Mouse (Mus musculus) MEL (cell line): ENCODE results near the gene Kcnj6. TPM values are rescaled to one million over a fixed set of nuclear protein-coding genes. Genes with fewer than 3 reads are reported as not detected.

Experiments
- DNase-seq: peaks from one replicate; pipeline ENCODE4 v3.0.0; 2011; ENCODE audit warnings: low read depth, low spot score
- H3K27ac ChIP-seq: 2 replicates; pipeline ENCODE4 v1.5.1; 2012; ENCODE audit warnings: low read depth, mild to moderate bottlenecking, control low read depth, low read length, moderate library complexity; ENCODE audit not compliant: control insufficient read depth
- H3K27me3 ChIP-seq, 2 experiments: fragments of 150-350 bp in 1 of 2; sonication (generic) in 1 of 2; 2 replicates each; pipeline ENCODE4 v1.6.1; 2012; ENCODE audit warnings: low read length in 2 of 2, mild to moderate bottlenecking in 2 of 2, improper control_type of control experiment in 1 of 2, moderate library complexity in 1 of 2; ENCODE audit not compliant: insufficient read depth in 2 of 2, control insufficient read depth in 1 of 2
- H3K36me3 ChIP-seq, 2 experiments: 2 replicates each; pipeline ENCODE4 v1.6.1; 2012 to 2014; ENCODE audit warnings: low read length in 2 of 2, improper control_type of control experiment in 1 of 2, inconsistent platforms in 1 of 2, mild to moderate bottlenecking in 1 of 2; ENCODE audit not compliant: insufficient read depth in 2 of 2, control insufficient read depth in 1 of 2
- H3K4me1 ChIP-seq, 2 experiments: fragments of 150-350 bp in 1 of 2; sonication (generic) in 1 of 2; 2 replicates each; pipeline ENCODE4 v1.6.1; 2012; ENCODE audit warnings: low read length in 2 of 2, improper control_type of control experiment in 1 of 2, mild to moderate bottlenecking in 1 of 2; ENCODE audit not compliant: insufficient read depth in 2 of 2, control insufficient read depth in 1 of 2
- H3K4me3 ChIP-seq, 2 experiments: fragments of 150-350 bp in 1 of 2; sonication (generic) in 1 of 2; 2 replicates each; pipeline ENCODE4 v1.5.1; 2012; ENCODE audit warnings: low read depth in 2 of 2, low read length in 2 of 2, mild to moderate bottlenecking in 2 of 2, moderate library complexity in 2 of 2, control low read depth in 1 of 2, improper control_type of control experiment in 1 of 2; ENCODE audit not compliant: control insufficient read depth in 1 of 2, insufficient read depth in 1 of 2
- H3K79me2 ChIP-seq: 2 replicates; pipeline ENCODE4 v1.6.1; 2012; ENCODE audit warnings: mild to moderate bottlenecking, low read length, moderate library complexity; ENCODE audit not compliant: control insufficient read depth, poor library complexity, insufficient read depth
- H3K9ac ChIP-seq: 2 replicates; pipeline ENCODE4 v1.6.1; 2012; ENCODE audit warnings: low read depth, mild to moderate bottlenecking, control low read depth, low read length, moderate library complexity; ENCODE audit not compliant: control insufficient read depth, poor library complexity, severe bottlenecking
- H3K9me3 ChIP-seq: fragments of 150-350 bp; sonication (generic); replicated peaks from 2 replicates; pipeline ENCODE4 v1.6.1; 2012; ENCODE audit warnings: mild to moderate bottlenecking, low read length, improper control_type of control experiment, moderate library complexity; ENCODE audit not compliant: insufficient read depth
- BHLHE40 ChIP-seq: IDR thresholded peaks from 2 replicates; pipeline ENCODE4 v1.6.1; 2012; ENCODE audit warnings: low read depth, mild to moderate bottlenecking, inconsistent platforms, low read length, improper control_type of control experiment, borderline replicate concordance
- ELF1 ChIP-seq: IDR thresholded peaks from 2 replicates; pipeline ENCODE4 v1.6.1; 2014; ENCODE audit warnings: low read depth, mild to moderate bottlenecking, inconsistent platforms, low read length, improper control_type of control experiment, moderate library complexity
- EP300 ChIP-seq, 2 experiments: IDR thresholded peaks; 2 replicates each; pipeline ENCODE4 v1.6.1; 2011; ENCODE audit warnings: improper control_type of control experiment in 2 of 2, low read length in 2 of 2, low read depth in 1 of 2, mild to moderate bottlenecking in 1 of 2
- ETS1 ChIP-seq: IDR thresholded peaks from 2 replicates; pipeline ENCODE4 v1.6.1; 2012; ENCODE audit warnings: low read depth, mild to moderate bottlenecking, inconsistent platforms, low read length, improper control_type of control experiment, moderate library complexity
- HCFC1 ChIP-seq: IDR thresholded peaks from 2 replicates; pipeline ENCODE4 v1.6.1; 2012; ENCODE audit warnings: low read depth, mild to moderate bottlenecking, inconsistent platforms, low read length, improper control_type of control experiment, moderate library complexity
- JUND ChIP-seq: IDR thresholded peaks from 2 replicates; pipeline ENCODE4 v1.6.1; 2011; ENCODE audit warnings: low read depth, mild to moderate bottlenecking, improper control_type of control experiment, low read length
- MAFK ChIP-seq: IDR thresholded peaks from 2 replicates; pipeline ENCODE4 v1.6.1; 2011; ENCODE audit warnings: low read depth, mild to moderate bottlenecking, low read length, improper control_type of control experiment, borderline replicate concordance
- MAX ChIP-seq: IDR thresholded peaks from 2 replicates; pipeline ENCODE4 v1.6.1; 2011; ENCODE audit warnings: low read length, improper control_type of control experiment
- MYB ChIP-seq: IDR thresholded peaks from 2 replicates; pipeline ENCODE4 v1.6.1; 2011; ENCODE audit warnings: mild to moderate bottlenecking, low read depth, low read length, improper control_type of control experiment
- POLR2AphosphoS5 ChIP-seq: IDR thresholded peaks from 2 replicates; pipeline ENCODE4 v1.6.1; 2012; ENCODE audit warnings: low read depth, borderline replicate concordance, mild to moderate bottlenecking, inconsistent platforms, low read length, moderate library complexity, mixed read lengths
- RAD21 ChIP-seq: IDR thresholded peaks from 2 replicates; pipeline ENCODE4 v1.6.1; 2011; ENCODE audit warnings: mild to moderate bottlenecking, low read depth, low read length, improper control_type of control experiment
- SIN3A ChIP-seq: IDR thresholded peaks from 2 replicates; pipeline ENCODE4 v1.6.1; 2012; ENCODE audit warnings: low read length, improper control_type of control experiment, inconsistent platforms
- SMC3 ChIP-seq: IDR thresholded peaks from 2 replicates; pipeline ENCODE4 v1.6.1; 2011; ENCODE audit warnings: low read depth, low read length, improper control_type of control experiment
- TBP ChIP-seq: IDR thresholded peaks from 2 replicates; pipeline ENCODE4 v1.8.0; 2011; ENCODE audit warnings: low read depth, low read length, improper control_type of control experiment
- UBTF ChIP-seq: IDR thresholded peaks from 2 replicates; pipeline ENCODE4 v1.6.1; 2012; ENCODE audit warnings: low read depth, mild to moderate bottlenecking, inconsistent platforms, low read length, improper control_type of control experiment, moderate library complexity, borderline replicate concordance; ENCODE audit not compliant: insufficient read depth
- USF1 ChIP-seq: IDR thresholded peaks from 2 replicates; pipeline ENCODE4 v1.6.1; 2014; ENCODE audit warnings: low read depth, mild to moderate bottlenecking, inconsistent platforms, low read length, improper control_type of control experiment, moderate library complexity
- polyA plus RNA-seq, 2 experiments: library from polyadenylated mRNA; stranded (reverse) in 1 of 2; unstranded in 1 of 2; fragments of >175 nt in 1 of 2; fragments of >200 nt in 1 of 2; gene quantifications; 2 replicates each; pipeline versions ENCODE4 v1.2.1 to v1.2.4; 2012; ENCODE audit warnings: low replicate concordance in 2 of 2, low read depth in 1 of 2; ENCODE audit not compliant: insufficient read length in 2 of 2, insufficient read depth in 1 of 2, missing spikeins in 1 of 2
- total RNA-seq: library from RNA; depleted of rRNA; stranded (reverse); fragments of 300-350 nt; gene quantifications from 2 replicates; pipeline ENCODE4 v1.2.3, GENCODE M21; 2012

The Kcnj6 gene
- total and polyA plus RNA-seq, 3 experiments = not detected

GRCm38 (mm10) chr16:94765129-94765528, 232.4 kb downstream of the Kcnj6 start:
- Histone ChIP-seq H3K9me3 (no peaks in the 10 kb centered on the region), H3K27me3 (no peaks in the 10 kb centered on the region; a peak in 1 of 4 replicates), H3K4me3 (no peak overlapping the region), H3K27ac (no peak overlapping the region), H3K9ac (no peak overlapping the region), H3K79me2 (no peaks in the 10 kb centered on the region), H3K4me1 (no peaks in the 10 kb centered on the region), H3K36me3 (no peaks in the 10 kb centered on the region)
- no peak for TF ChIP-seq UBTF
- no peak for DNase-seq

GRCm38 (mm10) chr16:94760732-94761131, 236.8 kb downstream of the Kcnj6 start:
- Histone ChIP-seq H3K4me1 (no peaks in the 10 kb centered on the region), H3K4me3 (no peak overlapping the region), H3K79me2 (no peaks in the 10 kb centered on the region), H3K27me3 (no peaks in the 10 kb centered on the region; a peak in 2 of 4 replicates), H3K9me3 (no peaks in the 10 kb centered on the region), H3K27ac (no peak overlapping the region), H3K9ac (no peak overlapping the region), H3K36me3 (no peaks in the 10 kb centered on the region)
- TF ChIP-seq RAD21 = no peak
- no peak for TF ChIP-seq BHLHE40
- TF ChIP-seq MAX = no peak
- no peak for TF ChIP-seq MAFK
- no peak for TF ChIP-seq POLR2AphosphoS5
- no peak for TF ChIP-seq HCFC1
- no peak for TF ChIP-seq ELF1
- TF ChIP-seq SIN3A = no peak
- no peak for TF ChIP-seq USF1
- DNase-seq = peak; percentile 44

- no peak overlapping the region for H3K9ac ChIP-seq
- no peaks in the 10 kb centered on the region for H3K9me3 ChIP-seq
- H3K36me3 ChIP-seq = no peaks in the 10 kb centered on the region
- H3K27ac ChIP-seq = no peak overlapping the region
- no peak for DNase-seq
- TF ChIP-seq SMC3 = no peak
- TF ChIP-seq EP300 (IDR thresholded peaks at IDR 0.05; ENCODE audit: low read depth in 1 of 2, low read length in 2 of 2) = no peak
- TF ChIP-seq BHLHE40 = no peak
- TF ChIP-seq TBP = no peak
- TF ChIP-seq ELF1 = no peak
- TF ChIP-seq JUND = no peak
- no peak for TF ChIP-seq UBTF
- no peak for TF ChIP-seq ETS1
- no peak for TF ChIP-seq MYB
- no peaks in the 10 kb centered on the region for H3K4me1 ChIP-seq
- H3K79me2 ChIP-seq = no peaks in the 10 kb centered on the region
- no peaks in the 10 kb centered on the region; a peak in 1 of 4 replicates for H3K27me3 ChIP-seq
- H3K4me3 ChIP-seq = no peak overlapping the region
Observed at GRCm38 (mm10) chr16:94759761-94760160, 237.7 kb downstream of the Kcnj6 start.
